Mouse (Mus musculus) cortical plate, adult 2 months (tissue): ENCODE results near the gene Hoxb2.

Source experiments
- CTCF ChIP-seq: fragments of 200-500 bp; IDR thresholded peaks from 2 replicates; pipeline ENCODE4 v1.5.1; 2011; ENCODE audit warnings: mild to moderate bottlenecking, control low read depth, low read length; ENCODE audit not compliant: insufficient read depth; ENCODE audit errors: extremely low read depth
- POLR2A ChIP-seq: fragments of 200-500 bp; IDR thresholded peaks from 2 replicates; pipeline ENCODE4 v1.6.1; 2011; ENCODE audit warnings: mild to moderate bottlenecking, low read length, control low read depth; ENCODE audit not compliant: insufficient read depth; ENCODE audit errors: extremely low read depth

GRCm38 (mm10) chr11:96369140-96369539, 18.8 kb downstream of the Hoxb2 start:
- TF ChIP-seq CTCF (no peak), POLR2A (no peak)
